Mouse (Mus musculus) hindbrain, embryonic 12.5 days (tissue): ENCODE measurements around the gene Rnf216. TPM values are rescaled to one million over a fixed set of nuclear protein-coding genes. Genes with fewer than 3 reads are reported as not detected.
A peak's percentile ranks its signal among the peaks of the same experiment; 100 is the strongest.

Experiments used
- ATAC-seq: fragments of 200-750 bp; cut with Nextera tagmentation; 2 replicates; pipeline ENCODE4 v1.8.0; 2017; ENCODE audit warnings: moderate TSS enrichment; ENCODE audit not compliant: low FRiP score
- H3K27ac ChIP-seq: fragments of 300-500 bp; sonication (generic); 2 replicates; pipeline ENCODE4 v1.5.1; 2016; ENCODE audit warnings: mild to moderate bottlenecking
- H3K27me3 ChIP-seq: fragments of 300-500 bp; sonication (generic); 2 replicates; pipeline ENCODE4 v1.6.1; 2016; ENCODE audit warnings: mild to moderate bottlenecking
- H3K36me3 ChIP-seq: fragments of 300-500 bp; sonication (generic); 2 replicates; pipeline ENCODE4 v1.6.1; 2016; ENCODE audit warnings: mild to moderate bottlenecking
- H3K4me1 ChIP-seq: fragments of 300-500 bp; sonication (generic); 2 replicates; pipeline ENCODE4 v1.6.1; 2016
- H3K4me2 ChIP-seq: fragments of 300-500 bp; sonication (generic); replicated peaks from 2 replicates; pipeline ENCODE4 v1.6.1; 2016; ENCODE audit warnings: mild to moderate bottlenecking
- H3K4me3 ChIP-seq: fragments of 300-500 bp; sonication (generic); 2 replicates; pipeline ENCODE4 v1.5.1; 2016; ENCODE audit warnings: mild to moderate bottlenecking
- H3K9ac ChIP-seq: fragments of 300-500 bp; sonication (generic); 2 replicates; pipeline ENCODE4 v1.6.1; 2016; ENCODE audit warnings: mild to moderate bottlenecking, moderate library complexity
- H3K9me3 ChIP-seq: fragments of 300-500 bp; sonication (generic); replicated peaks from 2 replicates; pipeline ENCODE4 v1.6.1; 2016; ENCODE audit warnings: mild to moderate bottlenecking
- WGBS: fragments of 180-500 bp; shearing (Covaris S2); methylation state at CpG from one replicate; pipeline ENCODE4 v1.1.7; 2016; 5-methylcytosine and 5-hydroxymethylcytosine counted together
- polyA plus RNA-seq: library from polyadenylated mRNA; unstranded; fragments of >200 nt; fragmentation: Nextera tagmentation; extraction: Ambion mirVana; gene quantifications from 2 replicates; pipeline ENCODE4 v1.2.1, GENCODE M21; 2016

Gene Rnf216
- polyA plus RNA-seq, 1 experiment from 2014 or later: 49.4 TPM

- ATAC-seq: no peak
- H3K4me1 ChIP-seq: peaks cover 16% of the 10 kb centered on the region
- peak overlapping the region; percentile 48; the same call in 1 of the 2 replicates for H3K27ac ChIP-seq
- H3K36me3 ChIP-seq: peaks cover 20% of the 10 kb centered on the region
- no peaks in the 10 kb centered on the region for H3K27me3 ChIP-seq
- WGBS: 43% methylated on average over 7 of the region's 7 CpGs
- no peak overlapping the region for H3K4me3 ChIP-seq
- no peak overlapping the region for H3K4me2 ChIP-seq
- no peak overlapping the region for H3K9ac ChIP-seq
- no peaks in the 10 kb centered on the region for H3K9me3 ChIP-seq
Measured at GRCm38 (mm10) chr5:143031681-143032080, 81.1 kb downstream of the Rnf216 start.

GRCm38 (mm10) chr5:143031193-143031592 is 81.6 kb downstream of the Rnf216 start:
- ATAC-seq: no peak
- WGBS: 46% methylated on average over 4 of the region's 4 CpGs
- Histone ChIP-seq H3K9me3 (no peaks in the 10 kb centered on the region), H3K27ac (no peak overlapping the region), H3K4me3 (no peak overlapping the region), H3K9ac (no peak overlapping the region), H3K27me3 (no peaks in the 10 kb centered on the region), H3K36me3 (peaks cover 24% of the 10 kb centered on the region), H3K4me1 (peaks cover 16% of the 10 kb centered on the region), H3K4me2 (no peak overlapping the region)

GRCm38 (mm10) chr5:143023887-143024286 is 88.9 kb downstream of the Rnf216 start:
- no peaks in the 10 kb centered on the region for H3K27me3 ChIP-seq
- H3K9me3 ChIP-seq: no peaks in the 10 kb centered on the region
- no peaks in the 10 kb centered on the region for H3K4me1 ChIP-seq
- 97% methylated on average over 2 of the region's 2 CpGs for WGBS
- no peak overlapping the region for H3K27ac ChIP-seq
- H3K36me3 ChIP-seq: peaks cover 37% of the 10 kb centered on the region
- no peak overlapping the region for H3K4me2 ChIP-seq
- H3K9ac ChIP-seq: no peak overlapping the region
- H3K4me3 ChIP-seq: no peak overlapping the region
- ATAC-seq: no peak

GRCm38 (mm10) chr5:143022956-143023355 is 89.8 kb downstream of the Rnf216 start:
- no peaks in the 10 kb centered on the region for H3K27me3 ChIP-seq
- peaks cover 36% of the 10 kb centered on the region for H3K36me3 ChIP-seq
- ATAC-seq: no peak
- WGBS: 92% methylated on average over 1 of the region's 1 CpGs
- no peaks in the 10 kb centered on the region for H3K4me1 ChIP-seq
- no peaks in the 10 kb centered on the region for H3K9me3 ChIP-seq
- no peak overlapping the region for H3K9ac ChIP-seq
- no peak overlapping the region for H3K4me3 ChIP-seq
- no peak overlapping the region for H3K27ac ChIP-seq
- H3K4me2 ChIP-seq: no peak overlapping the region

GRCm38 (mm10) chr5:143017401-143017800 is 95.4 kb downstream of the Rnf216 start:
- peaks cover 38% of the 10 kb centered on the region for H3K36me3 ChIP-seq
- WGBS: 86% methylated on average over 5 of the region's 5 CpGs
- H3K27me3 ChIP-seq: no peaks in the 10 kb centered on the region
- H3K9ac ChIP-seq: no peak overlapping the region
- ATAC-seq: no peak
- no peak overlapping the region for H3K4me2 ChIP-seq
- H3K27ac ChIP-seq: no peak overlapping the region
- no peak overlapping the region for H3K4me3 ChIP-seq
- no peaks in the 10 kb centered on the region for H3K9me3 ChIP-seq
- no peaks in the 10 kb centered on the region for H3K4me1 ChIP-seq

- peaks cover 43% of the 10 kb centered on the region for H3K36me3 ChIP-seq
- H3K9ac ChIP-seq: 0 out of 2 replicates have a peak overlapping the region, but pooled peaks have one; percentile 32
- 40% methylated on average over 11 of the region's 11 CpGs for WGBS
- ATAC-seq: no peak
- peaks cover 9% of the 10 kb centered on the region for H3K4me1 ChIP-seq
- H3K9me3 ChIP-seq: no peaks in the 10 kb centered on the region
- no peaks in the 10 kb centered on the region for H3K27me3 ChIP-seq
- no peak overlapping the region for H3K4me3 ChIP-seq
- no peak overlapping the region for H3K4me2 ChIP-seq
- peak overlapping the region; percentile 81 for H3K27ac ChIP-seq
Measured at GRCm38 (mm10) chr5:143009383-143009782, 103.4 kb downstream of the Rnf216 start.

GRCm38 (mm10) chr5:143000654-143001500 is 111.9 kb downstream of the Rnf216 start:
- H3K4me3 ChIP-seq: no peak overlapping the region
- WGBS: 53% methylated on average over 9 of the region's 9 CpGs

GRCm38 (mm10) chr5:143000091-143000490 is 112.7 kb downstream of the Rnf216 start:
- no peak overlapping the region for H3K4me3 ChIP-seq
- H3K36me3 ChIP-seq: peaks cover 4% of the 10 kb centered on the region; the same call in 1 of the 2 replicates
- H3K4me2 ChIP-seq: no peak overlapping the region
- H3K27ac ChIP-seq: peak overlapping the region; percentile 88; the same call in 1 of the 2 replicates
- no peaks in the 10 kb centered on the region for H3K27me3 ChIP-seq
- H3K4me1 ChIP-seq: peaks cover 36% of the 10 kb centered on the region
- no peak for ATAC-seq
- H3K9me3 ChIP-seq: no peaks in the 10 kb centered on the region
- H3K9ac ChIP-seq: no peak overlapping the region
- WGBS: 38% methylated on average over 4 of the region's 4 CpGs

More at GRCm38 (mm10) chr5:143000654-143001500, 111.9 kb downstream of the Rnf216 start:
- Histone ChIP-seq H3K4me1 (peaks cover 36% of the 10 kb centered on the region), H3K27me3 (no peaks in the 10 kb centered on the region), H3K4me2 (peak overlapping the region; percentile 2; the same call in 1 of the 2 replicates), H3K36me3 (peaks cover 4% of the 10 kb centered on the region; the same call in 1 of the 2 replicates), H3K9ac (no peak overlapping the region), H3K9me3 (no peaks in the 10 kb centered on the region), H3K27ac (peak overlapping the region; percentile 88)
- ATAC-seq: 0 out of 2 replicates have a peak, but pooled peaks have one; percentile 38

GRCm38 (mm10) chr5:142998171-142998570 is 114.6 kb downstream of the Rnf216 start:
- H3K9ac ChIP-seq: no peak overlapping the region
- H3K4me1 ChIP-seq: peaks cover 36% of the 10 kb centered on the region
- H3K36me3 ChIP-seq: peaks cover 12% of the 10 kb centered on the region
- no peak for ATAC-seq
- no peak overlapping the region for H3K4me2 ChIP-seq
- no peaks in the 10 kb centered on the region for H3K27me3 ChIP-seq
- no peaks in the 10 kb centered on the region for H3K9me3 ChIP-seq
- 48% methylated on average over 2 of the region's 2 CpGs for WGBS
- no peak overlapping the region for H3K27ac ChIP-seq
- no peak overlapping the region for H3K4me3 ChIP-seq

GRCm38 (mm10) chr5:142997526-142997925 is 115.3 kb downstream of the Rnf216 start:
- Histone ChIP-seq H3K9me3 (no peaks in the 10 kb centered on the region), H3K4me1 (peaks cover 34% of the 10 kb centered on the region), H3K27ac (0 out of 2 replicates have a peak overlapping the region, but pooled peaks have one; percentile 23), H3K27me3 (no peaks in the 10 kb centered on the region), H3K36me3 (peaks cover 18% of the 10 kb centered on the region), H3K4me2 (no peak overlapping the region), H3K4me3 (no peak overlapping the region), H3K9ac (no peak overlapping the region)
- ATAC-seq: no peak
- 66% methylated on average over 9 of the region's 9 CpGs for WGBS

- no peaks in the 10 kb centered on the region for H3K9me3 ChIP-seq
- no peak overlapping the region for H3K9ac ChIP-seq
- H3K4me2 ChIP-seq: no peak overlapping the region
- H3K4me1 ChIP-seq: peaks cover 15% of the 10 kb centered on the region
- no peak for ATAC-seq
- WGBS: 94% methylated on average over 2 of the region's 2 CpGs
- no peak overlapping the region for H3K27ac ChIP-seq
- H3K27me3 ChIP-seq: no peaks in the 10 kb centered on the region
- H3K36me3 ChIP-seq: peaks cover 39% of the 10 kb centered on the region
- no peak overlapping the region for H3K4me3 ChIP-seq
Measured at GRCm38 (mm10) chr5:142994746-142995145, 118.0 kb downstream of the Rnf216 start.

GRCm38 (mm10) chr5:142989167-142989566 is 123.6 kb downstream of the Rnf216 start:
- WGBS: 82% methylated on average over 3 of the region's 3 CpGs
- no peak for ATAC-seq
- no peaks in the 10 kb centered on the region for H3K4me1 ChIP-seq
- H3K36me3 ChIP-seq: peaks cover 37% of the 10 kb centered on the region
- no peak overlapping the region for H3K4me3 ChIP-seq
- H3K27me3 ChIP-seq: no peaks in the 10 kb centered on the region
- H3K9ac ChIP-seq: no peak overlapping the region
- no peak overlapping the region for H3K4me2 ChIP-seq
- H3K27ac ChIP-seq: no peak overlapping the region
- H3K9me3 ChIP-seq: peaks cover 5% of the 10 kb centered on the region; the same call in 1 of the 2 replicates
